Mouse (Mus musculus): Measurements from ENCODE around the gene Zdhhc18. TPM values are rescaled to one million over a fixed set of nuclear protein-coding genes. Genes with fewer than 3 reads are reported as not detected.

The Zdhhc18 gene
- total RNA-seq, 1 experiment from 2014 or later: 99.5 TPM

DNA sequence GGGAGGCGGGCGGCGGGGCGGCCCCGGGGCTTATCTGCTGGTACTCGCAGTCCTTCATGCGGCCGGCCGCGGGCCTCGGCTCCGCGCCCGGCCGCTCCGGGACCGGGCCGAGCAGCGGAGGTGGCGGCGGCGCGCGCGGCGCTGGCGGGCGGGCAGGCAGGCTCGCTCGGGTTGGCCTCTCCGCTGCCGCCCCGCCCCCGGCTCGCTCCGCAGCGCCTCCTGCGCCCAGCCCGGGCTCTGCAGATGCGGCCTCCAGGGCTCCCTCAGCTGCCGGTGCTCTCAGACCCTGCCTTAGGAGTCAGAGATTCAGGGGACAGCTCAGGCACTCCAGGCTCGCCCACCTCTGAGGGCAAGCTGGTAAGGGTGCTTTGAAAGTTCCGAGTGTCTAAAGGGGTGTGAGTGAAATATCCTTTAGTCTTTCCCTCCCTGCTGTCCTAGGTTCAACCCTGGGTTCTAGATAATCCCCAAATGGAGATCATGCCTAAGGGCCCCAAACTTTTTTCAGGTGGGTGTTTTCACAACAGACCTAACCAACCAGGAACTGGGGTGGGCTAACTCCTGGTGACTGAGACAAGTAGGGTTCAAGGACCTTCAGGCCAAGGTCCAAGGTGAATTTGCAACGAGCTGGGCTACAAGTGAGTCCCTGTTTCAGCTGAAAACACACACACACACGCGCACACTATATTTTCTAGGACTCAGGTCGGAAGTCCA is 16.5 kb downstream of the Zdhhc18 start:
- ATAC-seq (ENCODE audit: extremely low read depth, insufficient number of reproducible peaks, low FRiP score, poor library complexity, severe bottlenecking): peak; percentile 77

DNA sequence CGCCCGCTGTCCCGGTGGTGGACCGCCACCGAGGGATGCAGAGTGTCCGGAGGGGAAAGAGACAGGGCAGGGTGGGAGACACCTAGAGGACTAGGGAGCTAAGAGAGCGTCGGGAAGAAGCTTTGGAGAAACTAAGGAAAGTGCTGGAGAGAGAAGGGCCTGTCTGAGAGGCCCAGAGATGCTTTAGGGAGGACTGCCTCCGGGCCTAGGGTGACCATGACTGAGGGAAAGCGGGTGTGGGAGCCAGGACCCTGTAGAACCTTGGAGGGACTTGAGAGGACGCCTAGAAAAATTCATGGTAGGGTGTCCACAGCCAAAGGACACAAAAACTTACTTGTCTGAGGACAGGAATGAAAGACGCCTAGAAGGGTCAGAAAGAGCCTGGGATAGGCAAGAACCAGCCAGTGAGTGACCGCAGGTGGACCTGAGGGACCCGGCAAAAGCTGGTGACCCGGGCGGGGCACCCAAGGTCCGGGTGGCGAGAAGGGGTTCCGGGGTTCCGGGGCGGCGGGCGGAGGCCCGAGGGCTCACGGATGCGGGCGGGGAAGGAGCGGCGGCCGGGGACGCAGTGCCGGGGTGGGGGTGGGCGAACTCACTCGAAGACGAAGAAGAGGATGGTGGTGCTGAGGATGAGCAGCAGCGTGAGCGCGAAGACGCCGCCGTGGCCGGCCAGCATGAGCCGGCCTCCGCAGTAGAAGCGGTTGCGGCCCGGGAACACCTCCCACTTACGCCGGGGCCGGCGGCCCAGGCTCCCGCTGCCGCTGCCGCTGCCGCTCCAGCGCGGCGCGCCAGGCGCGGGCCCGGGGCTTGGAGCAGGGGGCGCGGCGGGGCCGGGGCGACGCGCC is 17.2 kb downstream of the Zdhhc18 start:
- no peak for ATAC-seq (ENCODE audit: extremely low read depth, insufficient number of reproducible peaks, low FRiP score, poor library complexity, severe bottlenecking)

DNA sequence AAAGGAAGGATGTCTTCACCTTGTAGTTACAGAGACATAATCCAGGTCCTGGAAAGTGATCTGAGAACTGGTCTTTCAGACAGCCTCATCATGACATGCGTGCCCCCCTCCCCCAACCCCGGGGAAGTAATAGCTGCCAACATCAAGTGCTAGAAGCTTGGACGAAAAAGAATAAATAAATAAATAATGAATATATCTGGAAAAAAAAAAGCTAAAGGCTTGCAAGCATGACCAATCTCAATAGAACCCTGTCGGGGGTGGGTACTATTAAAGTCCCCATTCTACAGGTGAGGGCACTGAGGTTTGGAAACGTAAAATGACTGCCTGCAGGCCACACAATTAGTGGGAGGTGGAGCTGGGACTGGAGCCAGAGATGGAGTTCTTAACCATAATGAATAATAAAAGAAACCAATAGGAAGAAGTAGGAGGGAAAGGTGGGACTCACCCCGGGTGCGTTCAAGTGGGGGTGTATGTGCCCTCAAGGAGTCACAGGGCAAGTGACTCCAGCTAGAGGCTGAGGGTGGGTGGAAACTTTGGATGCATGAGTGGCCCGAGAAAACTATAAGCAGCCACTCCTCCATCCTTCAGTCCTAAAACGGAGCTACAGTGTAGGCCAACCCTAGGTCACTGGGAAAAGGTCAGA is 18.1 kb downstream of the Zdhhc18 start:
- ATAC-seq (ENCODE audit: extremely low read depth, insufficient number of reproducible peaks, low FRiP score, poor library complexity, severe bottlenecking): no peak

DNA sequence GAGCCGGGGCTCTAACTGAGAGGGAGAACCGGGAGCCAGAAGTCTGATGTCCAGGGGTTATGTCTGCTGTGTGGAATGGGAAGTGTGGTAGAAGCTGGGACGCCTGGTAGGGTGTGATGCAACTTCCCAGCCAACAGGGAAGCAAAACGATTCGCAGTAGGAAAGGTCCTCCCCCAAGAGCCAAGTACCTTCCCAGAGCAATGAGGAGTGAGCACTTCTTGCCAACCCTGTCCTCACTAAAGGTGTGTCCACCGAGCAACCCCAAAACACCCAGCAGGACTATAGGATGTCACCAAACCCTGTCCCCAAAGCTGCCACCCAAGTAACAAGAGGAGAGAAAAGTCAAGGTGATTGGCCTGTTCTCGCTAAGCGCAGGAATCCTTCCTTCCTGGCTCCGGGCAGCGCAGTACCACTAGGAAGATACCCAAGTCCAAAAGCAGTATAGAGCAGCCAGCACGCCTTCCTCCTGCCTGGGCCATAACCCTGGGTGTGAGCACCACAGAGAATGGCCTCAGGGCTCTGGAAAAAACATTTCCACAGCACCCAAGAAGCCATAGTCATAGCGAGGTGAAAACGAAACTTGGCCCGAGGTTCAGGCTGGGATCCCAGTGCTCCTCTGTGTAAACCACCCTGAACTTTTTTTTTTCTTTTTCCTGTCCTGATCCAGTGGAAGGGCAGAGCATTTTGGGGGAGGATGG is 18.7 kb downstream of the Zdhhc18 start:
- ATAC-seq (ENCODE audit: extremely low read depth, insufficient number of reproducible peaks, low FRiP score, poor library complexity, severe bottlenecking): no peak

DNA sequence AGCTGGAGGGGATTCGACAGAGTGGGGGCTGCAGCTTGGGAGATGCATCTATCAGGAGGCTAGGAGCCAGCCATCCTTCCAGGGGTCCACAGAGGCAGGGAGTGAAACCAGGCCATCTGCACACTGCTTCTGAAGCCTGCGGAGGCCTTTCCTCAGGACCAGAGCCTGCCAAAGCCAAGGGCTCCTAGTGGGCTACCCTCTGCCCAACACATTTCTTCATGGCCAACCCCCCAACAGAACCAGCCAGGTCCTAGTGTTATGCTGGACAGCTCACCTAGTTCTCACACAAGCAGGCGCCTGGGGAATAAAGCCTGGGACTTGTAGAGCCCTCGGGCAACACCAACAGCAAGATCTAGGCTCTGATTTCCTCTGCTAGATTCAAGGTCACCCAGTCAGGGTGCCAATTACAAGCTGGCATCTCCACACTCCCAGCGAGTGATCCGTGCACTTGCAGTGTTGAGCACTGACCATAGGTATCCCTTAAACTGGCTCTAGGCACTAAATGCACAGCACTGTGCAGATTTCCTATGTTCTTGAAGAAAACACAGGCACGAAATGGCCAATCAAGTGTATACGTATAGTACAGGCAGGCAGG is 19.5 kb downstream of the Zdhhc18 start:
- ATAC-seq (ENCODE audit: extremely low read depth, insufficient number of reproducible peaks, low FRiP score, poor library complexity, severe bottlenecking): no peak

DNA sequence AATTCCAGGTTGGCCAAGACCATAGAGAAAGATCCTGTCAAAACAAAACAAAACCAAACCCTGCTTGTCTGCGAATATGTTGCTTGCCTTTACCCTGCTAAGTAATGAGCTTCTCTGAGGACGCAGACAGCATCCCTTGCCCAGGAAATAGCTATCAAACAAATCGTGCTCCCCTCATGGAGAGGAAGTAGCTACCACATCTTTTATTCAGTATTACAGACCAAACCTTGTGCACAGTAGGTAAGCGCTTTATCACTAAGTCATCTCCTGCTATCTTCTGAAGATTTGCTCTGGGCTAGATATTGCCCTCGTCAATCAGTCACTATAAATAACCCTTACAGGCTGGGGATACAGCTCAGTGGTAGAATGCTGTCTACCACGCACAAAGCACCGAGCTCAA is 20.8 kb downstream of the Zdhhc18 start:
- ATAC-seq (ENCODE audit: extremely low read depth, insufficient number of reproducible peaks, low FRiP score, poor library complexity, severe bottlenecking): no peak

DNA sequence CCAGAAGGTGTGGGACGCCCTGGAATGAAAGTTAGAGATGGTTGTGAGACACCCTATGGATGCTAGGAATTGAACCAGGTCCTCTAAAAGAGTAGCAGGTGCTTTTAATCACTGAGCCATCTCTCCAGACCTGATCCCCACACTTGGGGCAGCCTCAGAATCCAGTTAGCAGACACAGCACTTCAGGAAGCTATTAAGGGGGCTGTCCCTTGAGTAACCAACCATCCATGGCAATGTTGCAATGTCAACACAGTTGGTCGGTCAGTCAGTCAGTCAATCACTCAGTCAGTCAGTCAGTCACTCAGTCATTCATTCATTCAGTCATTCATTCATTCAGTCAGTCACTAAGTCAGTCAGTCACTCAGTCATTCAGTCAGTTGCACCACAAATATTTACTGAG is 21.4 kb downstream of the Zdhhc18 start:
- ATAC-seq (ENCODE audit: extremely low read depth, insufficient number of reproducible peaks, low FRiP score, poor library complexity, severe bottlenecking): no peak

DNA sequence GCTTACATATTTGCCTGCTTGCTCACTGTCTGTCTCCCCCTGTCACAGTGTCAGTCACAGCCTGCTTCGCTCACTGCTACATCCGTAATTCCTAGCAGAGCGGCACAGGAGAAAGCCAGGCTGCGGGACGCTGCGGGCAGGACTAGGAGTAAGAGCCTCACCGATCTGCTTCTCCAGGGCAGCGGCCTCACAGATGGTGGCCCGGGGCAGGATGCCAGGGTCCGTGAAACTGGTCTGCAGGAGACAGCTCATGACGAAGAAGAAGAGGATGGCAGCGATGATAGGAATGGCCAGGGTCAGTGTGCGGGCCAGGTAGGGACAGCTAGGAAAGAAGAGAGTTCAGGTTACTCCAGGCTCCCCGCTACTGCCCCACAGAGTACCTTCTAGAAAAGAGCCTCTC is 22.9 kb downstream of the Zdhhc18 start:
- no peak for ATAC-seq (ENCODE audit: extremely low read depth, insufficient number of reproducible peaks, low FRiP score, poor library complexity, severe bottlenecking)

DNA sequence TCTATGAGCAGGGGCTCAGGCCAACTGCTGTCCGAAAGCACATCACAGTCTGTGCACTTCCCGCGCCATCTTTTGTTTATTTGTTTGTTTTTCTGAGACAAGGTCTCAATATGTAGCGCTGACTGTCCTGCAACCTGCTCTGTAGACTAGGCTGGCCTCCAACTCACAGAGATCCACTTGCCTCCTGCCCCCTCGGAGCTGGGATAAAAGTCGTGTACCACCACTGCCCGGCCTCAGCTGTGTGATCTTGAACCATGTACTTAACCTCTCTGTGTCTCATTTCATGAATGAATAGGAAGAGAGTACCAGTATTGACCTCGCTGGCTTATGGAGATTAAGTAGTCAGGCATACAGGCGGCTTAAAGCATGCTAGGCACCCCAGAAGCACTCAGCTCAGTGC is 23.3 kb downstream of the Zdhhc18 start:
- no peak for ATAC-seq (ENCODE audit: extremely low read depth, insufficient number of reproducible peaks, low FRiP score, poor library complexity, severe bottlenecking)

DNA sequence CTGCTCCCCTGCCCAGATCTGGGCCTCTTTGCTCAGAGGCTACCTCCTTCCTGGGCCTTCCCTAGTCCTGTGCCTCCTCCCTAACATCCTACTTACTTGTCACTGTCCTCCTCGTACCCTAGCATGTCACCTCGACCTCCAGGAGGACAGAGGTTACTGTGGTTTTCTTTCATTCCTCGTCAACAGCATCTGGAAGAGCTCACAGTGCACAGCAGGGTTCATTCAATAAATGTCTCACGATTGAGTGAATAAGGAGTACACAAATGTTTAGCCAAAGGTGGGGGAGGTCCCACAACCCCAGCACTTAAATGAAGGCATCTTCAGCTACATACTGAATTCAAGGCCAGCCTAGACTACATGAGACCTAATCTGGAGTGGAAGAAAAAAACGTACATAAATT is 23.7 kb downstream of the Zdhhc18 start:
- no peak for ATAC-seq (ENCODE audit: extremely low read depth, insufficient number of reproducible peaks, low FRiP score, poor library complexity, severe bottlenecking)

DNA sequence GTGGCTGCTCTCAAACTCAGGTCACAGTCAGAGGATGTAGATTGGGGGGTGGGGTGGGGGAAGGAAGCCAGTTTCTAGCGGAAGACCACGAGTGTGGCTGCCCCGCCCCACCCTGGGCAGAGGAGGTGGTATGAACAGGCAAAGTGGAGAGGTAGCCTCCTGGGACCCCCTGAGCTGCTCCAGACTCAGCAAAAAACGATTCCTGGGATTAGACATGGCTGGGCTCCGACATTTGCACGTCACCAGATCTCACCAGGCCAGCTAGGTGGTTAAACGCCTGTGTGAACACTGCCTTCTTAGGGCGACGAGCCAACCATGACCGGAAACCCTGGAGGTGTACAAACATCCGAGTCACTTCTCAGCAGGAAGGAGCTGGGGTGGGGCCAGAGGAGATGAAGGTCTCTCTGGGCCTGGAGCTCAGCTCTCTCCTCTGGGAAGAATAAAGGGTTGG is 24.3 kb downstream of the Zdhhc18 start:
- ATAC-seq (ENCODE audit: extremely low read depth, insufficient number of reproducible peaks, low FRiP score, poor library complexity, severe bottlenecking): peak; percentile 65

DNA sequence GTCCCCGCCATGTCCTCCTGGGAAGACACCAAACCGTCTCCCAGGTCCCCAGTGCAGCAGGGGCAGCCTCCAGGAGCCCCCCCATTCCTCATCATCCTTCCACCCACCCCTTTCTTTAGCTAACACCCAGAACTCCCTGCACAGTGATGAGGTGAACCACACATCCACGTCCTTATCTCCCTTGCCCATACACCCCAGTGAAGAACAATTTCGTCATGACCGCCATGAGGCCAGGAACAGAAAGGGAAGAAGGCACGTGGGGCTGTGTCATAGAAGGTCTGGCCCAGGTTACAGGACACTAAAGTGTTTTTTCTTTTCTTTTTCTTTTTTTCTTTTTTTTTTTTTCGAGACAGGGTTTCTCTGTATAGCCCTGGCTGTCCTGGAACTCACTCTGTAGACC is 25.1 kb downstream of the Zdhhc18 start:
- ATAC-seq (ENCODE audit: extremely low read depth, insufficient number of reproducible peaks, low FRiP score, poor library complexity, severe bottlenecking): no peak

DNA sequence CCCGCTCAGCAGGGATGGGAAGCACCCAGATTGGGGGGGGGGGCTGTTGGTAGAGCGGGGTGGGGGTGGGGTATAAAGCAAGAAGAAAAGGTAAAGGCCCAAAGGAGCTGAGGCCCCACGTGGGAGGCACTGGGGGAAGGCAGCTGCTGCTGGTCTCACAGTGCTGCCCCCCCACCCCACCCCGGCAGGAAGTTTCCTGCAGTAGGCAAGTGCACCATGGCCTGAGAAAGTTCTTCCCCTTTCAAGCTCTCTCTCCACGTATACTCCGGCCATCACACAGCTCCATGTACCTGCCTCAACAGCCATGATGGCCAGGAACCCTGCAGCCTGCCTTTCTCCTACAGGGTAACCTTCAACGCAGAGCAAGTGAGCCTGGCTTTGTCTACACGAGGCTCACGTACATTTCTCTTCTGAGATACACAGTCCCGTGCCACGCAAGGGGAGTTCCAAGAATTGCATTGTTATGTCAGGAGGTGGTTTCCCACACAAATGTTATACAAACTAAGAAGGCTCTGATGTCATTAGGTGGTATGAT is 27.7 kb downstream of the Zdhhc18 start:
- ATAC-seq (ENCODE audit: extremely low read depth, insufficient number of reproducible peaks, low FRiP score, poor library complexity, severe bottlenecking): peak; percentile 59

DNA sequence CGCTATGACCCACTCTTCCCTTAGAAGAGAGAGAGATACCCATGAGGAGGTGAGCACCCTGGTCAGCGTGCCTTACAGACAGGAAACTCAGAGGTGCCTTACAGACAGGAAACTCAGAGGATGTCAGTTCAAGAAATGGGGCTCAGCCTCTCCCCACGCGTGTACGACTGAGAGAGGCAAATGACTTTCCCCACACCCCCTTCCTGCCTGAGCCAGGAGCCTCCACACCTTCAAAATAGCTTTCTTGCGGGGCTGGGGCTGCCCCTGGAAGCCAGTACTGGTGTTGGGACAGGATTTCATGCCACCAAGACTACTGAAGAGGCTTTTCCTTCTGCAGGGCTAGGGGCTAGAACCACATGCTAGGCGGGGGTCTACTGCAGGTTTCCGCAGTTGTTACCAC is 29.3 kb downstream of the Zdhhc18 start:
- peak; percentile 23 for ATAC-seq (ENCODE audit: extremely low read depth, insufficient number of reproducible peaks, low FRiP score, poor library complexity, severe bottlenecking)

DNA sequence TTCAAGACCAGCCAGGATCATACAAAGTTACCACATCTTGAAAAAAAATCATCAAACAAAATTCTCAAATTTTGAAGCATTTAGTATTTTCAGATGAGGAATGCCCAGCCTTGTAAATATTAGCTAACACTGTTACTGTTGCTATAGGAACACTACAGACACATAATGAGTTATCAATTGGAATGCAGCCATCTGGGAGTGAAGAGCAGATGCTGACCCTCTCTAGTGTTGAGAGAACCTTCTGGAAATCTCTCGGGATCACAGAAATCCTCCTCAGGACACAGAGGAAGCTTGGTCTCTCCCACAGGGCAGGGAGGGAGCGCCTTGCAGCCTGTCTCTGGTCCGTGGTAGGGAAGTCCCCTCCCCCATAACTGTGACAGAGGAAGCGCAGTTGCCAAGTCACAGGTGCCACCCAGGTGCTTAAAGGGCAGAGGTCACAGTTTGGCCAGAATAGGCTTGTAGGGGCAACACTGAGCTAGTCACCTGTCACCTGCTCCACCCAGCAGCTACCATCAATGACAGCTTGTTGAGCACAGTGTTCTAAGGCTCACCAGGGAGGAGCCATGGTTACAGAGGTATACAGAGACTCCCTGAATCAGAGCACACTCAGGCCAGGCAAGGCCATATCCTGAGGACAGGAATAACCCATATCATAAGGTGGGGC is 30.3 kb downstream of the Zdhhc18 start:
- no peak for ATAC-seq (ENCODE audit: extremely low read depth, insufficient number of reproducible peaks, low FRiP score, poor library complexity, severe bottlenecking)

DNA sequence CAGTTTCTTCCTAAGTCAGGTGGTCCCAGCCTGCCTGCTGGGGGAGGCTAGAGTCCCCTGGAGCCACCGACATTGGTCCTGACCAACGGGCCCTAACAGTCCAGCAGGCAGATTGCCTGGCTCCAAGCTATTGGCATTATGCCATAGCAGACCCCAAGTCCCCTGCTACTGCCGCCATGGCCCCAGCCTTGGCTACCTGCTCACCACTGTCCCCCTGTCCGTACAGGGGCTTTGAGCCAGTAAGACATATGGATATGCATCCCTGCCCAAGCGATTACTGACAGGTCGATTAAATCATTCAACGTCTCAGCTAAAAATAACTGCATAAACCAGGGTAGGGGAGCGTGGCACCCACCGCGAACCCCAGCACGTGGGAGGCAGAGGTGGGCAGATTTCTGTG is 32.0 kb downstream of the Zdhhc18 start:
- no peak for ATAC-seq (ENCODE audit: extremely low read depth, insufficient number of reproducible peaks, low FRiP score, poor library complexity, severe bottlenecking)

DNA sequence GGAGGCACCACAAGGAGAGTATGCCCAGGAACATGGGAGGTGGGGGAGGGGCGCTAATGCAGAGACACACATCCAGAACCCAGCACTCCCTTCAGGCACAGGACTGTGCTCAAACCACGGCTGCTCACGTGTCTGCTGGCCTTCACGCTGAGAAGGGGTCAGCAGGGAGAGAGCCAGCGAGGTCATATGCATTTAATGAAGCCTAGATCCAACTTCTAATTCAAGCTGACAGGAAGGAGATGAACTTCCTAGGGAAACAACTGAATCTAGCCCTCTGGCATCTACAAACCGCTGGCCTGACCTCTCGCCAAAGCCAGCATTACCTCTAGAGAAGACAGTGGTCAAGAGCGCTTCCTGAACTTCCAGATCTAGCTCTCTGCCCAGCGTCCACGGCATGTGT is 34.5 kb downstream of the Zdhhc18 start:
- no peak for ATAC-seq (ENCODE audit: extremely low read depth, insufficient number of reproducible peaks, low FRiP score, poor library complexity, severe bottlenecking)

DNA sequence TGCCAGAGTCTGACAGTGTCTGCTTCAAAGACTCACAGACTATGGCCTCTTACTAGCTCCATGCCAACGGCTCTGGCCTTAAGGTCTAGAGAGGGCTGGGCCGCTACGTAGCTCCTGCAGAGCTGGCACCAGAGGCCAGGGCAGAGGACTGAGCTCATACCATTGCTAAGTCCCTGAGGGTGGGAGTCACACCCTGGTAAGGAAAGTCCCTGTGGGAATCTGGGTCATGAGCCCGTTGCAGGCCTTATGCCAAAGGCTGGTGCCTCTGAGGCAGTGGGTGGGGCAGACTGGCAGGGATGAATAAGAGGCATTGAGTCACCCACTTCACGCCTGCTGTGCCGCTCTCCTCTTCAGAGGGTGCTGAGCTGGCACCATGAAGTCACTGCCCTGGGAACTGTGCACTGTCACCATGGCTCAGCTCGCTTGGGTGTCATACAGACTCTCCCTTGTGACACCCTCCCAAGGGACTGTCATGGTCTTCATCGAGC is 35.6 kb downstream of the Zdhhc18 start:
- no peak for ATAC-seq (ENCODE audit: extremely low read depth, insufficient number of reproducible peaks, low FRiP score, poor library complexity, severe bottlenecking)
